Mouse (Mus musculus): ENCODE measurements around the gene Dr1. TPM values are rescaled to one million over a fixed set of nuclear protein-coding genes. Genes with fewer than 3 reads are reported as not detected.
"Not testable (repeated sequence)": the region's sequence is repeated elsewhere in the genome, so short reads cannot be mapped to it uniquely, and the experiment has no call there.

Dr1 gene
- polyA plus RNA-seq (2015; fragmentation: Nextera tagmentation; extraction: Ambion mirVana): 23.9 and 24.2 TPM in 2 replicates

DNA sequence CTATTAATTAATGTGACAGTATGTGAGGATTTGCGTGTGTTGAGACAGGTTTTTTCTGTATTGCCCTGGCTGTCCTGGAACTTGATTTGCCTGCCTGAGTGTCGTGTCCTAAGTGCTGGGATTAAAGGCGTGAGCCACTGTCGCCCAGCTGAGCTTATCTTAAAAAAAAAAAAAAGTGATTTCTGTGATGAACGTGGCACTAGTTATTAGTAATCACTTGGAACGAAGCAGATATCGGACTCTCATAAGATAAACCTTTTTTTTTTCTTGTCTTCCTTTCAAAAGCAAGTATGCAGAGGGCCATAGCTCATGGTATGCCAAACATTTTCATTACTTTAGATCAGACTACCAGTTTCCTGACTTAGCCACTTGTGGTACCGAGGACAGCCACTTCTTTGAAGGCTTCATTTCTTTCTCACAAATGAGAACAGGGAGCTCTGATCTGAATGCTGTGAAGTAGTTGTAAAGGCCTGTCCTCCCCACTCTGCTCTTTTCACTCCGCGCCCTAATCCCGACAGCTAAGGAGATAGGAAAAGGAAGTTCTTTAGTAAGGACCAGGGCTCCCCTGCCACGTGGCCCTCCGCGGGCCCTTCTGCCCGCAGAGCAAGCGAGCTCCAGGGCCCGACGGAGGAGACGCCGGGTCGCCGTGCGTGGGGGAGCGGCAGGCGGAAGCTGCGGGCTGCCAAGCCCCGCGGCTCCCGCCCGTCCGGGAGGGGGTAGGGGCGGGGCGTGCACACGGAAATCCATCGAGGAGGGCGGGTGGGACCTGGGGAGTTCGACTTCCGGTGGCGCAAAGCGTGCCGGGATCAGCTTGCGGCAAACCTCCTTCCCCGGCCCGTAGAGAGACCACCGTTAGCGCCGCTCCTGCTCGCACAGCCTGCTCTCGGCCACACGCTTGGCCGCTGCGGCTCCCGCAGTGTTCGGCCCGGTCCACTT, at the start of gene Dr1:
Dr1 (plus strand) TSS at position 771 of the 936 bp plus-strand sequence.
- Histone ChIP-seq H3K36me3 (0 out of 2 replicates have a peak, but pooled peaks cover 4% of the 10 kb centered on the region), H3K9ac (peak within 1 kb of the TSS; percentile 96), H3K27ac (peak within 1 kb of the TSS; percentile 98), H3K4me1 (replicated peaks) (peaks cover 21% of the 10 kb centered on the region), H3K4me3 (peak within 1 kb of the TSS; percentile 90), H3K27me3 (no peaks in the 10 kb centered on the region), H3K4me2 (peak within 1 kb of the TSS; percentile 78), H3K9me3 (replicated peaks) (no peaks in the 10 kb centered on the region)
- ATAC-seq (replicated peaks; ENCODE audit: insufficient number of reproducible peaks, insufficient read depth, low FRiP score, low read depth): peak; percentile 96
- WGBS: 1% methylated on average over 43 of the region's 55 CpGs

GRCm38 (mm10) chr5:108224077-108224476, 44.6 kb upstream of the Dr1 start:
- no peaks in the 10 kb centered on the region for H3K4me1 ChIP-seq (replicated peaks)
- no peaks in the 10 kb centered on the region for H3K9me3 ChIP-seq (replicated peaks)
- ATAC-seq (replicated peaks; ENCODE audit: insufficient number of reproducible peaks, insufficient read depth, low FRiP score, low read depth): no peak
- H3K9ac ChIP-seq: no peak overlapping the region
- no peaks in the 10 kb centered on the region for H3K27me3 ChIP-seq
- no peaks in the 10 kb centered on the region for H3K36me3 ChIP-seq
- no peak overlapping the region for H3K4me3 ChIP-seq
- no peak overlapping the region for H3K4me2 ChIP-seq
- H3K27ac ChIP-seq: no peak overlapping the region

DNA sequence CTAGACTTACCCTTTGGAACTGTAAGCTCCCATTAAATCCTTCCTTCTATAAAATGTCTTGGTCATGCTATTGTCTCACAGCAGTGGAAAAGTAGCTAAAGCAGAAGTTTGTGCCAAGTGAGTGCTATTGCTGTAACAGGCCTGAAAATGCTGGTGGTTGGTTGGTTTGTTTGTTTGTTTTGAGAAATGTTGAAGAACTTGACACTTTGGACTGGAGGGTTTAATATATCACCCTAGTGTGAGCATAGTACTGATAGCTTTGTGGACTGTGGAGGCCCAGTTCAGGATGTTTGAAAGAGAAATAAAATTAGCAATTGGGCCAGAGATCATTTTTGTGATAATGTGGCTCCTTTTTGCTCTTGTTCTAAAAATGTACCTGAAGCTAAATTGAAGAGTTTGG, 42.5 kb upstream of the Dr1 start:
- no peak for ATAC-seq (replicated peaks; ENCODE audit: insufficient number of reproducible peaks, insufficient read depth, low FRiP score, low read depth)
- no peak overlapping the region for H3K4me3 ChIP-seq
- H3K9ac ChIP-seq: no peak overlapping the region
- H3K4me2 ChIP-seq: no peak overlapping the region
- no peak overlapping the region for H3K27ac ChIP-seq
- no peaks in the 10 kb centered on the region for H3K9me3 ChIP-seq (replicated peaks)
- H3K4me1 ChIP-seq (replicated peaks): no peaks in the 10 kb centered on the region
- no peaks in the 10 kb centered on the region for H3K27me3 ChIP-seq
- H3K36me3 ChIP-seq: no peaks in the 10 kb centered on the region

GRCm38 (mm10) chr5:108246314-108246765, 22.4 kb upstream of the Dr1 start:
- Histone ChIP-seq H3K27ac (no peak overlapping the region), H3K9me3 (replicated peaks) (no peaks in the 10 kb centered on the region), H3K4me2 (no peak overlapping the region), H3K4me3 (no peak overlapping the region), H3K36me3 (no peaks in the 10 kb centered on the region), H3K27me3 (no peaks in the 10 kb centered on the region), H3K9ac (no peak overlapping the region), H3K4me1 (replicated peaks) (no peaks in the 10 kb centered on the region)
- 54% methylated on average over 3 of the region's 3 CpGs for WGBS
- no peak for ATAC-seq (replicated peaks; ENCODE audit: insufficient number of reproducible peaks, insufficient read depth, low FRiP score, low read depth)

- no peak overlapping the region for H3K9ac ChIP-seq
- H3K4me3 ChIP-seq: no peak overlapping the region
- no peak overlapping the region for H3K4me2 ChIP-seq
- WGBS: 70% methylated on average over 2 of the region's 2 CpGs
- no peak overlapping the region for H3K27ac ChIP-seq
- no peaks in the 10 kb centered on the region for H3K9me3 ChIP-seq (replicated peaks)
- no peaks in the 10 kb centered on the region for H3K4me1 ChIP-seq (replicated peaks)
- ATAC-seq (replicated peaks; ENCODE audit: insufficient number of reproducible peaks, insufficient read depth, low FRiP score, low read depth): no peak
- H3K36me3 ChIP-seq: no peaks in the 10 kb centered on the region
- no peaks in the 10 kb centered on the region for H3K27me3 ChIP-seq
Observed at GRCm38 (mm10) chr5:108250033-108250432, 18.7 kb upstream of the Dr1 start.

DNA sequence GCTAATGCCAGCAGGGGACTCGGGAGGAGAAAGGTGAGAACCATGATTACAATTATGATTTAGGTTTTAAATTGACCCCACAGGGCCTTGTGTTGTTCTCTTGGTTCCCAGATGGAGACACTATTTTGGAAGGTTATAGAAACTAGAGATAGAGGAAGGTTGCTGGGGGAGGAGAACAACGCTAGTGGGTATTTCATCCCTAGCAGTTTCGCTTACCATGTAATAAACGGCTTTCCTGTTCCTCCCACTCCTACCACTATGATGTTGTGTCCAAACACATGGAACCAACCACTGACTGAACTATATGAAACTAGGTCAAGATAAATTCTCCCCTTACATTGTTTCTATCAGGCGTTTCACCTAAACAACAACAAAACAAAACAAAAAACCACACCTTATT, 13.4 kb upstream of the Dr1 start:
- Histone ChIP-seq H3K4me3 (no peak overlapping the region), H3K4me2 (no peak overlapping the region), H3K27me3 (no peaks in the 10 kb centered on the region), H3K9me3 (replicated peaks) (no peaks in the 10 kb centered on the region), H3K27ac (no peak overlapping the region), H3K36me3 (no peaks in the 10 kb centered on the region), H3K4me1 (replicated peaks) (no peaks in the 10 kb centered on the region), H3K9ac (no peak overlapping the region)
- no peak for ATAC-seq (replicated peaks; ENCODE audit: insufficient number of reproducible peaks, insufficient read depth, low FRiP score, low read depth)
- 77% methylated on average over 5 of the region's 5 CpGs for WGBS

GRCm38 (mm10) chr5:108262722-108263121, 6.0 kb upstream of the Dr1 start:
- H3K9me3 ChIP-seq (replicated peaks): no peaks in the 10 kb centered on the region
- no peak overlapping the region for H3K4me2 ChIP-seq
- WGBS: 26% methylated on average over 4 of the region's 4 CpGs
- no peak overlapping the region for H3K4me3 ChIP-seq
- peaks cover under 1% of the 10 kb centered on the region; the same call in 1 of the 2 replicates for H3K4me1 ChIP-seq (replicated peaks)
- no peak overlapping the region for H3K9ac ChIP-seq
- H3K27ac ChIP-seq: no peak overlapping the region
- H3K36me3 ChIP-seq: no peaks in the 10 kb centered on the region
- ATAC-seq (replicated peaks; ENCODE audit: insufficient number of reproducible peaks, insufficient read depth, low FRiP score, low read depth): no peak
- no peaks in the 10 kb centered on the region for H3K27me3 ChIP-seq

GRCm38 (mm10) chr5:108263785-108264184, 4.9 kb upstream of the Dr1 start:
- H3K4me3 ChIP-seq; ATAC-seq (replicated peaks; ENCODE audit: insufficient number of reproducible peaks, insufficient read depth, low FRiP score, low read depth); H3K36me3 ChIP-seq; H3K27ac ChIP-seq; H3K4me2 ChIP-seq; H3K9me3 ChIP-seq (replicated peaks); H3K9ac ChIP-seq; H3K4me1 ChIP-seq (replicated peaks); H3K27me3 ChIP-seq: not testable (repeated sequence)
- WGBS: 70% methylated on average over 1 of the region's 1 CpGs

GRCm38 (mm10) chr5:108266990-108267389, 1.7 kb upstream of the Dr1 start:
- Histone ChIP-seq H3K27ac (no peak overlapping the region), H3K9ac (no peak overlapping the region), H3K36me3 (no peaks in the 10 kb centered on the region), H3K27me3 (no peaks in the 10 kb centered on the region), H3K4me2 (no peak overlapping the region), H3K9me3 (replicated peaks) (no peaks in the 10 kb centered on the region), H3K4me3 (no peak overlapping the region), H3K4me1 (replicated peaks) (peaks cover 18% of the 10 kb centered on the region)
- ATAC-seq (replicated peaks; ENCODE audit: insufficient number of reproducible peaks, insufficient read depth, low FRiP score, low read depth): no peak

DNA sequence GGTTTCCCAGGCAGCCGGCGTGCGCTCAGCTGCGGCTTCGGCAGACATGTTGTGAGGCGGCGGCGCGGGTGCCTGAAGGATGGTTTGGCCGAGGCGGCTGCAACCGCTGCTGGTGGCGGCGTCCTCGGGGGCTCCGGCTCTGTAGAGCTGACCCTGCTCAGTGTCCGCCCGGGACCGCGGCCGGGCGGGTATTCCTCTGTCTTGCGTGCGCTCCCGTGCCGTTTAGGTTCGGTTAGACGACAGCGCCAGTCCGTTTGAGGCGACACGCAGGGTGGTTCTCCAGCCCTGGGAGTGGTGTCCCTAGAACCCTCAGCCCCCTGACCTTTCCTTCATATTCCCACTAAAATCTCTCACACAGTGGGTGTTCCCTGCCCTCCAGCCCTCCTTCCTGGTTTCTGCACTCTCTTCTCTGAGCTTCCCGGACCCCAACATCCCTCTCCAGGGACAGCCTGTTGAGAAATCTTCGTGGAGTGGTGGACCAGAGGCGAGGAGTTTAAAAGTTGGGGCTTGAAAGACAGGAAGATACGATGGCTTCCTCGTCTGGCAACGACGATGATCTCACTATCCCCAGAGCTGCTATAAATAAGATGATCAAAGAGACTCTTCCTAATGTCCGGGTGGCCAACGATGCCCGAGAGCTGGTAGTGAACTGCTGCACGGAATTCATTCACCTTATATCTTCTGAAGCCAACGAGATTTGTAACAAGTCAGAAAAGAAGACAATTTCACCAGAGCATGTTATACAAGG, 540 bp downstream of the Dr1 start:
- peak overlapping the region; percentile 90 for H3K4me3 ChIP-seq
- peaks cover 21% of the 10 kb centered on the region for H3K4me1 ChIP-seq (replicated peaks)
- H3K9me3 ChIP-seq (replicated peaks): no peaks in the 10 kb centered on the region
- no peaks in the 10 kb centered on the region for H3K27me3 ChIP-seq
- WGBS: under 1% methylated on average over 44 of the region's 44 CpGs
- peaks cover 4% of the 10 kb centered on the region; the same call in 1 of the 2 replicates for H3K36me3 ChIP-seq
- H3K27ac ChIP-seq: peak overlapping the region; percentile 98
- peak overlapping the region; percentile 96 for H3K9ac ChIP-seq
- H3K4me2 ChIP-seq: peak overlapping the region; percentile 78
- ATAC-seq (replicated peaks; ENCODE audit: insufficient number of reproducible peaks, insufficient read depth, low FRiP score, low read depth): peak; percentile 53

DNA sequence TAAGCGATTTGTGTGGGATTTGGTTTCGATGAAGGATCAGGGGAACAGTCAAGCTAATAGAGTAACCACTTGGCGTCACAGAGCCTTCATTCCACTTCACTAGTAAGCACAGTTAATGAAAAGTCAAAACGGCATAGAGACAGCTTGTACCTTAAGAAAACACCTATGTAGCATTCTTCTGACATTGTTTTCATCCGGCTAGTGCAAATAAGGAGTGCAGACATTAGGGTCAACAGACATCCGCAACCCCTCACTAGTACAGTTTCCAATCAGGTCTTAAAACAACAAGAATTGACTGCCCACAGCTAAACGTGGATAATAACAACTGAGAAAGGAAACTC, 1.1 kb downstream of the Dr1 start:
- H3K9me3 ChIP-seq (replicated peaks): no peaks in the 10 kb centered on the region
- H3K9ac ChIP-seq: peak overlapping the region; percentile 96
- no peaks in the 10 kb centered on the region for H3K27me3 ChIP-seq
- H3K4me2 ChIP-seq: peak overlapping the region; percentile 78
- peaks cover 21% of the 10 kb centered on the region for H3K4me1 ChIP-seq (replicated peaks)
- 8% methylated on average over 7 of the region's 7 CpGs for WGBS
- H3K36me3 ChIP-seq: peaks cover 4% of the 10 kb centered on the region; the same call in 1 of the 2 replicates
- peak overlapping the region; percentile 90 for H3K4me3 ChIP-seq
- H3K27ac ChIP-seq: no peak overlapping the region; the same call in 1 of the 2 replicates
- no peak for ATAC-seq (replicated peaks; ENCODE audit: insufficient number of reproducible peaks, insufficient read depth, low FRiP score, low read depth)

All from heart, embryonic 15.5 days (tissue).